Mouse (Mus musculus) spleen, adult 2 months (tissue): ENCODE measurements around the gene Atpaf1. TPM values are rescaled to one million over a fixed set of nuclear protein-coding genes. Genes with fewer than 3 reads are reported as not detected.

Experiments
- DNase-seq, 2 experiments: peaks; one replicate each; pipeline versions ENCODE4 v3.0.0 to v3.0.0-alpha.2; 2012 to 2021; ENCODE audit warnings: low spot score in 2 of 2, low read depth in 1 of 2
- H3K27ac ChIP-seq: fragments of 200-500 bp; 2 replicates; pipeline ENCODE4 v1.5.1; 2012; ENCODE audit warnings: low read length, inconsistent platforms; ENCODE audit not compliant: insufficient read depth
- H3K27me3 ChIP-seq: fragments of 200-500 bp; 2 replicates; pipeline ENCODE4 v1.6.1; 2012; ENCODE audit warnings: mild to moderate bottlenecking, moderate library complexity, low read length, inconsistent platforms; ENCODE audit not compliant: control insufficient read depth, insufficient read depth
- H3K36me3 ChIP-seq: fragments of 200-500 bp; 2 replicates; pipeline ENCODE4 v1.6.1; 2012; ENCODE audit warnings: mild to moderate bottlenecking, low read length, inconsistent platforms; ENCODE audit not compliant: control insufficient read depth, insufficient read depth
- H3K4me1 ChIP-seq: fragments of 200-500 bp; 2 replicates; pipeline ENCODE4 v1.6.1; 2011; ENCODE audit warnings: inconsistent platforms; ENCODE audit not compliant: control insufficient read depth, insufficient read depth, insufficient read length
- H3K4me3 ChIP-seq: fragments of 200-500 bp; 2 replicates; pipeline ENCODE4 v1.5.1; 2011; ENCODE audit warnings: mild to moderate bottlenecking, inconsistent platforms; ENCODE audit not compliant: insufficient read depth, insufficient read length; ENCODE audit errors: extremely low read depth
- CTCF ChIP-seq: fragments of 200-500 bp; IDR thresholded peaks from 2 replicates; pipeline ENCODE4 v1.5.1; 2011; ENCODE audit warnings: mild to moderate bottlenecking, inconsistent platforms; ENCODE audit not compliant: insufficient read depth, insufficient read length, insufficient replicate concordance; ENCODE audit errors: extremely low read depth
- POLR2A ChIP-seq: fragments of 200-500 bp; IDR thresholded peaks from 2 replicates; pipeline ENCODE4 v1.6.1; 2011; ENCODE audit warnings: low read depth, low read length, inconsistent platforms
- WGBS: fragments of 180-500 bp; shearing (Covaris S2); methylation state at CpG from one replicate; pipeline ENCODE4 v1.1.7; 2018; 5-methylcytosine and 5-hydroxymethylcytosine counted together
- polyA plus RNA-seq: library from polyadenylated mRNA; depleted of rRNA; stranded (reverse); fragments of >200 nt; gene quantifications from 2 replicates; pipeline ENCODE4 v1.2.3, GENCODE M21; 2012

The Atpaf1 gene
- polyA plus RNA-seq, 1 experiment, result 20.2 TPM

- TF ChIP-seq POLR2A (no peak), CTCF (no peak)
Measured at GRCm38 (mm10) chr4:115749336-115749735, 35.3 kb upstream of the Atpaf1 start.

GRCm38 (mm10) chr4:115754101-115754500 is 30.5 kb upstream of the Atpaf1 start:
- Histone ChIP-seq H3K27me3 (no peaks in the 10 kb centered on the region), H3K4me1 (no peaks in the 10 kb centered on the region), H3K27ac (no peak overlapping the region), H3K4me3 (no peak overlapping the region), H3K36me3 (peaks cover 30% of the 10 kb centered on the region)
- TF ChIP-seq POLR2A, result no peak
- TF ChIP-seq CTCF, result no peak
- 95% methylated on average over 3 of the region's 3 CpGs for WGBS
- no peak for DNase-seq

More at GRCm38 (mm10) chr4:115749336-115749735, 35.3 kb upstream of the Atpaf1 start:
- no peak overlapping the region for H3K27ac ChIP-seq
- WGBS, result 85% methylated on average over 1 of the region's 1 CpGs
- H3K4me1 ChIP-seq, result no peaks in the 10 kb centered on the region
- no peak for DNase-seq
- peaks cover 29% of the 10 kb centered on the region for H3K36me3 ChIP-seq
- H3K4me3 ChIP-seq, result no peak overlapping the region
- H3K27me3 ChIP-seq, result no peaks in the 10 kb centered on the region

- Histone ChIP-seq H3K4me3 (no peak overlapping the region), H3K27ac (no peak overlapping the region), H3K27me3 (no peaks in the 10 kb centered on the region), H3K4me1 (no peaks in the 10 kb centered on the region), H3K36me3 (peaks cover 29% of the 10 kb centered on the region)
- no peak for DNase-seq
- 98% methylated on average over 1 of the region's 1 CpGs for WGBS
- TF ChIP-seq CTCF (no peak), POLR2A (no peak)
Measured at GRCm38 (mm10) chr4:115754851-115755250, 29.8 kb upstream of the Atpaf1 start.

- Histone ChIP-seq H3K27me3 (no peaks in the 10 kb centered on the region), H3K27ac (no peak overlapping the region), H3K4me3 (no peak overlapping the region), H3K4me1 (no peaks in the 10 kb centered on the region), H3K36me3 (peaks cover 33% of the 10 kb centered on the region)
- DNase-seq, result no peak
- WGBS, result 88% methylated on average over 3 of the region's 3 CpGs
- TF ChIP-seq CTCF (no peak), POLR2A (no peak)
Measured at GRCm38 (mm10) chr4:115761206-115761605, 23.4 kb upstream of the Atpaf1 start.

- 95% methylated on average over 11 of the region's 11 CpGs for WGBS
- H3K36me3 ChIP-seq, result peaks cover 34% of the 10 kb centered on the region
Measured at GRCm38 (mm10) chr4:115764581-115764980, 20.0 kb upstream of the Atpaf1 start.

GRCm38 (mm10) chr4:115767647-115768467 is 16.8 kb upstream of the Atpaf1 start:
- no peak overlapping the region for H3K4me3 ChIP-seq
- H3K27me3 ChIP-seq, result no peaks in the 10 kb centered on the region
- no peaks in the 10 kb centered on the region for H3K4me1 ChIP-seq
- WGBS, result 87% methylated on average over 11 of the region's 11 CpGs
- no peak overlapping the region for H3K27ac ChIP-seq
- H3K36me3 ChIP-seq, result peaks cover 26% of the 10 kb centered on the region
- no peak for TF ChIP-seq POLR2A
- no peak for TF ChIP-seq CTCF
- no peak for DNase-seq

More at GRCm38 (mm10) chr4:115764581-115764980, 20.0 kb upstream of the Atpaf1 start:
- H3K4me1 ChIP-seq, result no peaks in the 10 kb centered on the region
- TF ChIP-seq CTCF (no peak), POLR2A (no peak)
- no peak overlapping the region for H3K4me3 ChIP-seq
- DNase-seq, result no peak
- H3K27me3 ChIP-seq, result no peaks in the 10 kb centered on the region
- H3K27ac ChIP-seq, result no peak overlapping the region

- Histone ChIP-seq H3K27ac (no peak overlapping the region), H3K4me3 (no peak overlapping the region), H3K4me1 (no peaks in the 10 kb centered on the region), H3K27me3 (no peaks in the 10 kb centered on the region), H3K36me3 (peaks cover 13% of the 10 kb centered on the region)
- no peak for DNase-seq
- TF ChIP-seq POLR2A (no peak), CTCF (no peak)
- WGBS, result 88% methylated on average over 6 of the region's 6 CpGs
Measured at GRCm38 (mm10) chr4:115775056-115775455, 9.6 kb upstream of the Atpaf1 start.
